Mouse (Mus musculus) intestine, embryonic 16.5 days (tissue): ENCODE measurements at regions not wholly inside any gene's neighbourhood (a gene's known extent, or its start where the extent isn't known, plus 50 kb on each side); places are given as distances from the start of the nearest gene placed in this dataset.

ENCODE experiments used
- ATAC-seq: fragments of 200-750 bp; cut with Nextera tagmentation; 2 replicates; pipeline ENCODE4 v1.8.0; 2017; ENCODE audit warnings: moderate TSS enrichment, moderate library complexity
- H3K27ac ChIP-seq: fragments of 300-500 bp; sonication (generic); 2 replicates; pipeline ENCODE4 v1.5.1; 2014; ENCODE audit warnings: mild to moderate bottlenecking, low read length
- H3K27me3 ChIP-seq: fragments of 300-500 bp; sonication (generic); replicated peaks from 2 replicates; pipeline ENCODE4 v1.6.1; 2014; ENCODE audit warnings: low read length, control low read depth, mixed read lengths; ENCODE audit not compliant: control insufficient read depth, insufficient read depth
- H3K36me3 ChIP-seq: fragments of 300-500 bp; sonication (generic); 2 replicates; pipeline ENCODE4 v1.6.1; 2014; ENCODE audit warnings: low read length, control low read depth; ENCODE audit not compliant: control insufficient read depth, insufficient read depth
- H3K4me1 ChIP-seq: fragments of 300-500 bp; sonication (generic); 2 replicates; pipeline ENCODE4 v1.6.1; 2014; ENCODE audit warnings: low read length, control low read depth, mixed read lengths; ENCODE audit not compliant: control insufficient read depth, insufficient read depth
- H3K4me2 ChIP-seq: fragments of 300-500 bp; sonication (generic); 2 replicates; pipeline ENCODE4 v1.6.1; 2014; ENCODE audit warnings: low read depth, low read length, control low read depth
- H3K4me3 ChIP-seq: fragments of 300-500 bp; sonication (generic); 2 replicates; pipeline ENCODE4 v1.5.1; 2014; ENCODE audit warnings: mild to moderate bottlenecking, low read length
- H3K9ac ChIP-seq: fragments of 300-500 bp; sonication (generic); 2 replicates; pipeline ENCODE4 v1.6.1; 2014; ENCODE audit warnings: low read depth, low read length
- H3K9me3 ChIP-seq: fragments of 300-500 bp; sonication (generic); 2 replicates; pipeline ENCODE4 v1.6.1; 2016; ENCODE audit warnings: low read length, control low read depth; ENCODE audit not compliant: control insufficient read depth
- WGBS: fragments of 180-500 bp; shearing (Covaris S2); extraction: QIAGEN DNeasy Blood & Tissue Kit; methylation state at CpG from one replicate; pipeline ENCODE4 v1.1.7; 2014; 5-methylcytosine and 5-hydroxymethylcytosine counted together

DNA sequence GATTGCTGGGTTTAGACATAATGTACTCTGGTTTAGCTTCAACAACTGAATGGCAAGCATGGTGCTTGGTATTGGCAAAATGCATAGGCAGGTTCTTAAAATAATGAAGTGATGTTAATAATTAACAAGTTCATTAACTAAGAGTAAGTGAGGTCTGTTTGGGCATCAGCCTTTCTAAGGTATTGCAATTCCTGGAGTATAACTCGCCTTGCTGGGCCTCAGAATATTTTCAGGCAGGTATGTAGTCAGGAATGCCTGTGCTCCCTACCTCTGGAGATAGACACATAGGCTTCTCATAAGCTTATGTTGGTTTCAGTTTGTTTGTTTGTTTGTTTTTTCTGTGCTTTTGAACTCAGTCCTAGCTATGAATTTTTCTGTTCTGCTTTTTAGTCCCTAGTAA, 731.0 kb upstream of the A1bg start:
- Histone ChIP-seq H3K9ac (no peak overlapping the region), H3K27me3 (no peaks in the 10 kb centered on the region), H3K36me3 (no peaks in the 10 kb centered on the region), H3K4me3 (no peak overlapping the region), H3K9me3 (no peaks in the 10 kb centered on the region), H3K27ac (no peak overlapping the region), H3K4me1 (no peaks in the 10 kb centered on the region), H3K4me2 (no peak overlapping the region)
- 63% methylated on average over 1 of the region's 1 CpGs for WGBS
- no peak for ATAC-seq

DNA sequence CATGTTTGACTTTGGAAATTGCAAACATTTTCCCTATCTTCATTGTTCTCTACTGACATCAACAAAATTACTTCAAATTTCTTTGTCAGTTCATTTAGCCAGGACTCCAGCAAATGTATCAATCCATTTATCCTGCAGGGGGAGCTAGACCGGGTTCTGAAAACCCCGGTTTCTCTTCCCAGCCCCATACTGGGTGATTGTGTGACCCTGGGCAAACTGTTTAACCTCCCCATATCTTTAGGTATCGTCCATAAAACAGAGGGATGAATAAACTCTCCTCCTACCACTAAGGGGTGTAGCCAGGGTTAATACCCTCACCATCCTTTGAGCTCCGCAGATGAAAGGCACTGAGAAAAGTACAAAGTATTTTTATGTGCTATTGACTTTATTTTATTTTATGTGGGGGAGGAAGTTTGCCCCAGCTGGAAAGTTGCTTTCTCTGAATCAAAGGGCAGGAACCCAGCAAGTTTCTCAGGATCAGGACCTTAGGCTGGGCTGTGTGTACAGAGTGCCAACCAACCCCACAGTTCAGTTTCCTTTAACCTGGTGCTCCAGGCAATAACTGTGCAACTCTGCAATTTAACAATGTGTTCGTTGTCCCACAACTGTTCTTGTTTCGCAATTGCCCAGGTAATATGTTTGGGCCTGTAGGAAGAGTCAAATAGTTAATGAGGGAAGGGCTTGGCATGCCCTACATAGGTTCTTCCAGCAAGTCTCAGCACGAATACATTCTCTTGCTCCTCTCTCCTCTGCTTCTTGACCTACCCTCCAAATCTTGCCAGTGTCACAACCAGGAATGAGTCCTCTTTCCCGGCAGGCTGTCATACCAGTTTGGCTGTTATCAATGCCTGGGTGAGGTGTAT, 696.1 kb upstream of the A1bg start:
- peak; percentile 97 for ATAC-seq

DNA sequence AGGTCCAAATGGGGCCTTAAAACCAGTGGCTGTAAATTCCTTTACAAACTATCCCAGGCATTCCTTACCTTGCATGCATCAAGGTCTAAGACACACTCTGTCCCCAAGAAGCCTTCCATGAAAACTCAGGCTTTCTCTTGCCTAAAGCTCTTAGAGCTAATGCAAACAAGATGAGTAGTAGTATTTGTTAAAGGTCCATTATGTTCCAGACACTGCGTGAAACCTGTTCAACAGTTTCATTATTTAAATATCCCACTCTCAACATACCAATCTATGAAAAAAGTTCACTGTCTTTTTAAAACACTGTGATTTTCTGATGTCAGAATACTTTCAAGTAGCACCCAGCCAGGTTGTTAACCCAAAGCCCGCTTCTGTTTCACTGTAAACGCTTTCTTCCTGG, 687.9 kb upstream of the A1bg start:
- Histone ChIP-seq H3K27me3 (no peaks in the 10 kb centered on the region), H3K9me3 (no peaks in the 10 kb centered on the region), H3K9ac (no peak overlapping the region), H3K27ac (no peak overlapping the region), H3K36me3 (no peaks in the 10 kb centered on the region), H3K4me3 (no peak overlapping the region), H3K4me1 (no peaks in the 10 kb centered on the region), H3K4me2 (no peak overlapping the region)
- WGBS: 81% methylated on average over 3 of the region's 3 CpGs
- ATAC-seq: no peak

More for the DNA sequence above, 696.1 kb upstream of the A1bg start:
- Histone ChIP-seq H3K27ac (peak overlapping the region; percentile 39; the same call in 1 of the 2 replicates), H3K36me3 (no peaks in the 10 kb centered on the region), H3K9me3 (no peaks in the 10 kb centered on the region), H3K4me3 (no peak overlapping the region), H3K9ac (no peak overlapping the region), H3K4me2 (no peak overlapping the region), H3K27me3 (no peaks in the 10 kb centered on the region), H3K4me1 (no peaks in the 10 kb centered on the region)
- 52% methylated on average over 8 of the region's 8 CpGs for WGBS

DNA sequence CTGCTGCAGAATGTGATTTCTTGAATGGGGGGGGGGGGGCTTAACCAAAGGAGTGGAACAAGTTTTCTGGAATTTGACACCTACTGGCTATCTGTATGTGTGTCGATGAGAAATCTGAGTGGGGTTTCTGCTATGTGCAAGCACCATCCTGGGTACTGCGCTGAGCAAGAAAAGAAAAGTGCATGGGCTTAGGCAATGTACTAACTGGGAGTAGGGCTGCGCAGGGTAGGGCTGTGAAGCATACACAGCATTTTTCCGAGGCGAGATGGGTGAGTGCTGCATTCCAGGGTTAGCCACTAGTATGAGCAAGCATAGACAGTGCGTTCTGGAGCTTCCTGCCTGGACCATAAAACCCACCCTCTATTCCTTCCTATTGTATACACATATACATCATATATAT, 686.8 kb upstream of the A1bg start:
- no peaks in the 10 kb centered on the region for H3K4me1 ChIP-seq
- ATAC-seq: peak; percentile 28; the same call in 1 of the 2 replicates
- H3K4me3 ChIP-seq: no peak overlapping the region
- no peaks in the 10 kb centered on the region for H3K9me3 ChIP-seq
- 72% methylated on average over 6 of the region's 6 CpGs for WGBS
- no peak overlapping the region for H3K9ac ChIP-seq
- no peaks in the 10 kb centered on the region for H3K36me3 ChIP-seq
- no peak overlapping the region for H3K4me2 ChIP-seq
- H3K27me3 ChIP-seq: no peaks in the 10 kb centered on the region
- H3K27ac ChIP-seq: no peak overlapping the region

DNA sequence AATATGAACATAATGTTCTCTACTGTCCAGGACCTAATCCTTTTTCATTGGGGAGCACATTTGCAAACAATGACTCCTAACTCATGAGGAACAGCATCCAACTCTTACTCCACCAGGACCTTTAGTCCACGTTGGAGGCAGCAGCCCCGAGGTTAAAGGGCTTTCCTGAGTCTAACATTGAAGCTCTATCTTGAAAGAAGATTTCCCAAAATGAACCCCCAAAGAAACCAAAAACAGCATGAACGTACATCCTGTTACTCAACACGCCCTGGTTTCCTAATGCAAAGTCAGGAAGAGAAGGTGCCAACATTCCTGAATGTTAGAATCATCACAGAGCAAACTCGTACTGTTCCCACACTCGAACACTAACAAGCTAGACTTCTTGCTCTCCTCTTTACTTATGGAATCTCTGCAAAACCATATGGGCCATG, 685.5 kb upstream of the A1bg start:
- Histone ChIP-seq H3K36me3 (no peaks in the 10 kb centered on the region), H3K9me3 (no peaks in the 10 kb centered on the region), H3K9ac (no peak overlapping the region), H3K27ac (no peak overlapping the region), H3K4me1 (no peaks in the 10 kb centered on the region), H3K4me3 (no peak overlapping the region), H3K27me3 (no peaks in the 10 kb centered on the region), H3K4me2 (no peak overlapping the region)
- ATAC-seq: no peak
- 68% methylated on average over 6 of the region's 6 CpGs for WGBS

DNA sequence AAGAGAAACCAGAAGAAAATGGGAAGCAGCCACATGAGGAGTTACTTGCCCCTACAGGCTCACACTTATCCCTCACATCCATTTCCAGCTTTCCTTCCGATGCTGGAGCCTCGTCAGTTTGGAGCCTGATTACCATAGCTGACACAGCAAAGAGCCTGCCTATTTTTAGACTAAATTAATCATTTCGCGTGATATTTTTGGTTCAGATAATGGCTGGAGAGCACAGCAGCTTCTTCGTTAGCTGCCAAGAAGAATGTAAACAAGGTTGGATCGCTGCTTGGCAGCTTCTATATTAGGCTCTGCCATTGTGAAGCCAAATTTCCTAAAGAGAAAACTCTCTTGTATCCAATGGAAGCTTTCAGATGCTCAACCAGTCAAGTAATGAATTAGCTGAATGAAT, 676.9 kb upstream of the A1bg start:
- H3K4me3 ChIP-seq: no peak overlapping the region
- H3K36me3 ChIP-seq: no peaks in the 10 kb centered on the region
- no peak for ATAC-seq
- no peaks in the 10 kb centered on the region for H3K27me3 ChIP-seq
- no peak overlapping the region for H3K9ac ChIP-seq
- H3K27ac ChIP-seq: no peak overlapping the region
- no peaks in the 10 kb centered on the region for H3K9me3 ChIP-seq
- 59% methylated on average over 6 of the region's 6 CpGs for WGBS
- no peak overlapping the region for H3K4me2 ChIP-seq
- H3K4me1 ChIP-seq: no peaks in the 10 kb centered on the region

DNA sequence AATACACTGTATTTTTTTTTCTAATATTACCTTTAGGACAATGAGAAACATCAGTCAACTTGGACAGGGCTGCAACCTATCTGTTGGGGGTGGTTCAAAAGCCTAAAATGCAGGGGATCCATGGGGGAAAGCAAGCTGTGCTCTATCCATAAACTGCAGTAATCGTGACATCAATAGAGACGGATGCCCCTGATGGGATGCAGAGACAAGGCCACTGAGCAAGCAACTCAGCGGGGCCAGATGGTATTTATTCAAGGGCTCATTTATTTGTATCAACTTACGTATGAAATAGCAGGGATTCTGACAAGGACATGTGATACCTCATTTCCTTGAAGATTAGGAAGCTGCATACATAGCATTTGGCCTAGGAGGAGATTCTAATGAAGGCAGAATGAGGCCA, 673.5 kb upstream of the A1bg start:
- H3K9ac ChIP-seq: no peak overlapping the region
- no peak overlapping the region for H3K4me3 ChIP-seq
- no peak overlapping the region for H3K4me2 ChIP-seq
- no peaks in the 10 kb centered on the region for H3K4me1 ChIP-seq
- ATAC-seq: no peak
- no peaks in the 10 kb centered on the region for H3K27me3 ChIP-seq
- H3K36me3 ChIP-seq: no peaks in the 10 kb centered on the region
- H3K9me3 ChIP-seq: no peaks in the 10 kb centered on the region
- WGBS: 66% methylated on average over 4 of the region's 4 CpGs
- no peak overlapping the region for H3K27ac ChIP-seq

DNA sequence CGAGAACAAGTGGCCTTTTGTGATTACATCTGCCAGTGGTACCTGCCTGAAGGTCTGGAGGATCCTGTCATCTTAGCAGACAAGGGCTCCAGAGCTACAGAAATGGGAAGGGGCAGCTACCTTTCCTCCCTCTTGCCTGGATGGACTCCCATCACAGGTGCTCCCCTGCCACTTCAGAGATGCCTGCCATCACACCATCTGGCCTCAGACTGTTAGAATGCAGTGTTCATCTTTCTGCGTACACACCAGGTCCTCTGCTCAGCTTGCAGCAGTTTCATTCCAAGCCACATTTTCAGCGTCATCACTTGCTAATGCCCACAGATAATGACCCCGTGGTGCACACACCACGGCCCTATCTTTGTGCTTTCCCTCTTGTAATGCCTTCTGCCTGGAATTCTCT, 666.1 kb upstream of the A1bg start:
- Histone ChIP-seq H3K9ac (no peak overlapping the region), H3K27me3 (no peaks in the 10 kb centered on the region), H3K4me2 (no peak overlapping the region), H3K4me1 (no peaks in the 10 kb centered on the region), H3K4me3 (no peak overlapping the region), H3K9me3 (no peaks in the 10 kb centered on the region), H3K36me3 (no peaks in the 10 kb centered on the region), H3K27ac (no peak overlapping the region)
- 79% methylated on average over 5 of the region's 5 CpGs for WGBS
- no peak for ATAC-seq

DNA sequence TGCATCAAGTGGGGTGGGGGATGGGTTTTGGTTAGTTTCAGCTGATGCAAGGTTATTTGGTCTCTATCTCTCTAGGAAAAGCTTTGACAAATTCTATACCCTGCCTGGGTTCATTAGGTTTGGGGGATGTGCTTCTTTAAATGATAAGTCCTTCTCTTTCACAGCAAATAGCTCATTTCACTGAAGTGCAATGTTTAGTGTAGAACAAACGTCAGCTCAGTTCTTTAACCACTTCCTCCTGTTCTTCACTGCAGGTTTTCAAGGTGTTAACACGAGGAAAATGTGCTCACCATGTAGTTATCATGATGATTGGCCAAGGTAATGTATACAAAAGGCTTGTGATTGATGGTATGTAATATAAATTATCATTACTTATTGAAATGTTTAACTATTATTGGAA, 659.5 kb upstream of the A1bg start:
- Histone ChIP-seq H3K4me2 (no peak overlapping the region), H3K4me1 (no peaks in the 10 kb centered on the region), H3K27ac (no peak overlapping the region), H3K4me3 (no peak overlapping the region), H3K9ac (no peak overlapping the region), H3K9me3 (no peaks in the 10 kb centered on the region), H3K27me3 (no peaks in the 10 kb centered on the region), H3K36me3 (no peaks in the 10 kb centered on the region)
- ATAC-seq: no peak
- 51% methylated on average over 2 of the region's 2 CpGs for WGBS

DNA sequence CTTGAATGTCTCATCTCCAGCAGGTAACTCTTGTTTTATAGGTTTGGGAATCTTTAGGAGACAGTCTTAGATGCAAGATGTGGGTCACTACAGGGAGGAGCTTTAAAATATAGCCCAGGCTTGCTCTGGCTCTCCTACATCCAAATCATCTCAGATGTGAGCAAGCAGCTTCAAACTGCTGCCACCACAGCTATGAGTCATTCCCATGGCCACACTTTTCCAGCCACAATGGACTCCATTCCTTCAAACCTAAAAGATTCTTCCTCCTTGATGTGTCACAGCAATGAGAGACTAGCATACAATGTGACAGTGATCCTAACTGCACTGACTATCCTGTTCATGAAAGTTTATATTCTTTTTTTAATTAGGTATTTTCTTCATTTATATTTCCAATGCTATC, 640.5 kb upstream of the A1bg start:
- Histone ChIP-seq H3K4me2 (no peak overlapping the region), H3K4me1 (no peaks in the 10 kb centered on the region), H3K27ac (no peak overlapping the region), H3K36me3 (no peaks in the 10 kb centered on the region), H3K4me3 (no peak overlapping the region), H3K9me3 (no peaks in the 10 kb centered on the region), H3K9ac (no peak overlapping the region), H3K27me3 (no peaks in the 10 kb centered on the region)
- ATAC-seq: no peak
